Mouse (Mus musculus) gastrocnemius, postnatal 14 days (tissue): ENCODE results near the gene Rab2b. TPM values are rescaled to one million over a fixed set of nuclear protein-coding genes. Genes with fewer than 3 reads are reported as not detected.
A peak's percentile ranks its signal among the peaks of the same experiment; 100 is the strongest.
"Not testable (repeated sequence)": the region's sequence is repeated elsewhere in the genome, so short reads cannot be mapped to it uniquely, and the experiment has no call there.

Experiments
- DNase-seq: peaks from one replicate; pipeline ENCODE4 v3.0.0; 2021; ENCODE audit warnings: mixed read lengths
- intact Hi-C: fragments of 180-260 bp; cut with DNase I; formaldehyde crosslinking; loops from one replicate; pipeline ENCODE4 v1.15.1; 2025; ENCODE audit warnings: low total_unique reads
- long read RNA-seq, 2 experiments: library from polyadenylated mRNA; stranded (forward); transcript quantifications; one replicate each; pipeline ENCODE4 v2.0.0; 2021
- total RNA-seq, 2 experiments: library from RNA; stranded (reverse); gene quantifications; 2 replicates each; pipeline ENCODE4 v1.2.3; 2021

Gene Rab2b
- 1 to 10 TPM; 3.7 to 5.0 TPM for total RNA-seq
- long read RNA-seq, experiment 1, partial matches to known transcripts, result 2 of 3 reads
- long read RNA-seq, experiment 1, other reads (novel, unspliced or antisense), result 0 of 3 reads
- long read RNA-seq, experiment 2, result 0 reads

GRCm38 (mm10) chr14:52278932-52279746 is at the start of gene Rab2b, which contains the start of gene Tox4:
Rab2b (minus strand) TSS chr14:52279545.
Tox4 (plus strand) TSS chr14:52279146.
- DNase-seq, result peak; percentile 97
- intact Hi-C loops, result no loop called here

GRCm38 (mm10) chr14:52327910-52328812 is 48.8 kb upstream of the Rab2b start, which contains the start of gene Sall2:
Sall2 (minus strand) TSS chr14:52328762.
- no peak for DNase-seq
- intact Hi-C loops, result no loop called here

GRCm38 (mm10) chr14:52327375-52327901 is 48.1 kb upstream of the Rab2b start:
- DNase-seq, result no peak
- intact Hi-C loops, result no loop called here

GRCm38 (mm10) chr14:52325890-52326289 is 46.5 kb upstream of the Rab2b start:
- no peak for DNase-seq
- intact Hi-C loops, result no loop called here

- DNase-seq, result no peak
- intact Hi-C loops, result no loop called here
Measured at GRCm38 (mm10) chr14:52319361-52319760, 40.0 kb upstream of the Rab2b start.

- intact Hi-C loops, result no loop called here
- no peak for DNase-seq
Measured at GRCm38 (mm10) chr14:52316441-52317225, 37.3 kb upstream of the Rab2b start.

GRCm38 (mm10) chr14:52315792-52316440 is 36.6 kb upstream of the Rab2b start:
- intact Hi-C loops, result no loop called here
- DNase-seq, result peak; percentile 63

GRCm38 (mm10) chr14:52315283-52315780 is 36.0 kb upstream of the Rab2b start:
- no peak for DNase-seq
- intact Hi-C loops, result no loop called here

- intact Hi-C loops, result no loop called here
- no peak for DNase-seq
Measured at GRCm38 (mm10) chr14:52314808-52315150, 35.4 kb upstream of the Rab2b start.

- no peak for DNase-seq
- intact Hi-C loops, result no loop called here
Measured at GRCm38 (mm10) chr14:52313931-52314807, 34.8 kb upstream of the Rab2b start.

GRCm38 (mm10) chr14:52310906-52311305 is 31.6 kb upstream of the Rab2b start:
- intact Hi-C loops, result no loop called here
- no peak for DNase-seq

- DNase-seq, intact Hi-C loops: not testable (repeated sequence)
Measured at GRCm38 (mm10) chr14:52310343-52310742, 31.0 kb upstream of the Rab2b start.

GRCm38 (mm10) chr14:52306100-52306499 is 26.8 kb upstream of the Rab2b start:
- intact Hi-C loops, result no loop called here

GRCm38 (mm10) chr14:52304644-52305271 is 25.4 kb upstream of the Rab2b start, which contains the start of gene Mettl3:
Mettl3 (minus strand) TSS chr14:52305128.
- DNase-seq, result peak; percentile 91
- intact Hi-C loops, result no loop called here

More at GRCm38 (mm10) chr14:52306100-52306499, 26.8 kb upstream of the Rab2b start:
- DNase-seq, result no peak

GRCm38 (mm10) chr14:52303517-52303916 is 24.2 kb upstream of the Rab2b start:
- DNase-seq, intact Hi-C loops: not testable (repeated sequence)

- no peak for DNase-seq
- intact Hi-C loops, result loop anchor here (2.0 kb wide), 1 partner anchor 39 kb away; no protein-coding TSS in a partner anchor
Measured at GRCm38 (mm10) chr14:52295558-52296264, 16.4 kb upstream of the Rab2b start.
